Mouse (Mus musculus): ENCODE results near the gene Vps4b.

The Vps4b gene

GRCm38 (mm10) chr1:106796542-106796924, at the start of gene Vps4b:
TSS of gene Vps4b (minus strand) at chr1:106796728.
- peak; percentile 85 to 89 for DNase-seq (ENCODE audit: low spot score in 2 of 2)

- no peak for DNase-seq (ENCODE audit: low spot score in 2 of 2)
Measured at GRCm38 (mm10) chr1:106828784-106829183, 32.3 kb upstream of the Vps4b start.

- no peak for DNase-seq (ENCODE audit: low spot score in 2 of 2)
Measured at GRCm38 (mm10) chr1:106822297-106822696, 25.8 kb upstream of the Vps4b start.

GRCm38 (mm10) chr1:106818323-106818722, 21.8 kb upstream of the Vps4b start:
- no peak for DNase-seq (ENCODE audit: low spot score in 2 of 2)

- DNase-seq (ENCODE audit: low spot score in 2 of 2) = no peak
Measured at GRCm38 (mm10) chr1:106816766-106817165, 20.2 kb upstream of the Vps4b start.

- DNase-seq (ENCODE audit: low spot score in 2 of 2) = no peak
Measured at GRCm38 (mm10) chr1:106815265-106815664, 18.7 kb upstream of the Vps4b start.

GRCm38 (mm10) chr1:106814864-106815263, 18.3 kb upstream of the Vps4b start:
- no peak for DNase-seq (ENCODE audit: low spot score in 2 of 2)

- DNase-seq (ENCODE audit: low spot score in 2 of 2) = no peak
Measured at GRCm38 (mm10) chr1:106799931-106800330, 3.4 kb upstream of the Vps4b start.

- DNase-seq (ENCODE audit: low spot score in 2 of 2) = no peak
Measured at GRCm38 (mm10) chr1:106799406-106799805, 2.9 kb upstream of the Vps4b start.

GRCm38 (mm10) chr1:106796987-106797779, 655 bp upstream of the Vps4b start:
- DNase-seq (ENCODE audit: low spot score in 2 of 2) = no peak

- DNase-seq (ENCODE audit: low spot score in 2 of 2) = peak; percentile 51 to 65
Measured at GRCm38 (mm10) chr1:106795634-106796541, 640 bp downstream of the Vps4b start.

- DNase-seq (ENCODE audit: low spot score in 2 of 2) = no peak
Measured at GRCm38 (mm10) chr1:106774896-106775295, 21.6 kb downstream of the Vps4b start.

GRCm38 (mm10) chr1:106774092-106774491, 22.4 kb downstream of the Vps4b start:
- DNase-seq (ENCODE audit: low spot score in 2 of 2) = no peak

- DNase-seq (ENCODE audit: low spot score in 2 of 2) = no peak
Measured at GRCm38 (mm10) chr1:106768773-106769172, 27.8 kb downstream of the Vps4b start.

GRCm38 (mm10) chr1:106765771-106766170, 30.8 kb downstream of the Vps4b start:
- no peak for DNase-seq (ENCODE audit: low spot score in 2 of 2)

- DNase-seq (ENCODE audit: low spot score in 2 of 2) = no peak
Measured at GRCm38 (mm10) chr1:106764846-106765245, 31.7 kb downstream of the Vps4b start.

GRCm38 (mm10) chr1:106764281-106764680, 32.2 kb downstream of the Vps4b start:
- no peak for DNase-seq (ENCODE audit: low spot score in 2 of 2)

GRCm38 (mm10) chr1:106760750-106761149, 35.8 kb downstream of the Vps4b start:
- DNase-seq (ENCODE audit: low spot score in 2 of 2) = no peak

GRCm38 (mm10) chr1:106759572-106760435, 36.7 kb downstream of the Vps4b start, which contains the start of gene Kdsr:
TSS of gene Kdsr (minus strand) at chr1:106759727.
- peak; percentile 97 for DNase-seq (ENCODE audit: low spot score in 2 of 2)

- DNase-seq (ENCODE audit: low spot score in 2 of 2) = no peak
Measured at GRCm38 (mm10) chr1:106758734-106759571, 37.6 kb downstream of the Vps4b start.

GRCm38 (mm10) chr1:106756633-106757032, 39.9 kb downstream of the Vps4b start:
- DNase-seq (ENCODE audit: low spot score in 2 of 2) = no peak

All from urinary bladder, postnatal 4 days (tissue).